Mouse (Mus musculus): ENCODE data around the gene Unkl. TPM values are rescaled to one million over a fixed set of nuclear protein-coding genes. Genes with fewer than 3 reads are reported as not detected.

Gene Unkl
- 11.8 and 14.0 TPM in 2 replicates for polyA plus RNA-seq (2021; fragmentation: Nextera tagmentation)
- long read RNA-seq, experiment 1, full-length matches to known transcripts = 30 of 118 reads
- long read RNA-seq, experiment 1, partial matches to known transcripts = 10 of 118 reads
- long read RNA-seq, experiment 1, other reads (novel, unspliced or antisense) = 78 of 118 reads
- long read RNA-seq, experiment 2, full-length matches to known transcripts = 4 of 17 reads
- long read RNA-seq, experiment 2, partial matches to known transcripts = 2 of 17 reads
- long read RNA-seq, experiment 2, other reads (novel, unspliced or antisense) = 11 of 17 reads

GRCm38 (mm10) chr17:25188150-25189031 lies at the start of gene Unkl:
Unkl (plus strand) TSS chr17:25188397.

GRCm38 (mm10) chr17:25162161-25162560 lies 26.0 kb upstream of the Unkl start, which contains the start of gene Ccdc154:
Ccdc154 (plus strand) TSS chr17:25162461.

GRCm38 (mm10) chr17:25175411-25175810 lies 12.8 kb upstream of the Unkl start, which contains the start of gene Gm38655:
Gm38655 (minus strand) TSS chr17:25175471.

GRCm38 (mm10) chr17:25184129-25184691 lies 4.0 kb upstream of the Unkl start, which contains the start of gene BC003965:
BC003965 (plus strand) TSS chr17:25184554.

GRCm38 (mm10) chr17:25239695-25240636 lies 51.8 kb downstream of the Unkl start, which contains the start of the genes Gnptg and Tsr3:
Gnptg (minus strand) TSS chr17:25240124.
Tsr3 (plus strand) TSS chr17:25240170.

GRCm38 (mm10) chr17:25256140-25256754 lies 68.0 kb downstream of the Unkl start, which contains the start of gene Baiap3:
Baiap3 (minus strand) TSS chr17:25256364.

GRCm38 (mm10) chr17:25274571-25275346 lies 86.6 kb downstream of the Unkl start, which contains the start of gene Ube2i:
Ube2i (minus strand) TSS chr17:25274622.

Other genes starting within 250 kb of the Unkl start
- gene Jpt2, start 227.7 kb upstream of the Unkl start, polyA plus RNA-seq (2021; fragmentation: Nextera tagmentation) = 3.8 and 5.3 TPM in 2 replicates
- 4.1 and 9.0 TPM in 2 replicates for gene Cramp1l, start 172.6 kb upstream of the Unkl start, polyA plus RNA-seq (2021; fragmentation: Nextera tagmentation)
- 3.1 and 4.2 TPM in 2 replicates for gene Ift140, start 172.3 kb upstream of the Unkl start, polyA plus RNA-seq (2021; fragmentation: Nextera tagmentation)
- 12.0 and 13.3 TPM in 2 replicates for gene Tmem204, start 104.8 kb upstream of the Unkl start, polyA plus RNA-seq (2021; fragmentation: Nextera tagmentation)
- gene Telo2, start 72.4 kb upstream of the Unkl start, polyA plus RNA-seq (2021; fragmentation: Nextera tagmentation) = 7.1 and 7.9 TPM in 2 replicates
- not detected in 2 replicates for gene Ptx4, start 67.6 kb upstream of the Unkl start, polyA plus RNA-seq (2021; fragmentation: Nextera tagmentation)
- 25.3 and 35.1 TPM in 2 replicates for gene Clcn7, start 55.0 kb upstream of the Unkl start, polyA plus RNA-seq (2021; fragmentation: Nextera tagmentation)
- gene Ccdc154, start 25.9 kb upstream of the Unkl start, polyA plus RNA-seq (2021; fragmentation: Nextera tagmentation) = not detected in 2 replicates
- not detected in 2 replicates for gene Gm38655, start 12.9 kb upstream of the Unkl start, polyA plus RNA-seq (2021; fragmentation: Nextera tagmentation)
- gene BC003965, start 3.8 kb upstream of the Unkl start, polyA plus RNA-seq (2021; fragmentation: Nextera tagmentation) = 22.1 and 26.2 TPM in 2 replicates
- 112 and 121 TPM in 2 replicates for gene Gnptg, start 51.7 kb downstream of the Unkl start, polyA plus RNA-seq (2021; fragmentation: Nextera tagmentation)
- gene Tsr3, start 51.8 kb downstream of the Unkl start, polyA plus RNA-seq (2021; fragmentation: Nextera tagmentation) = 51.9 and 58.2 TPM in 2 replicates
- gene Baiap3, start 68.0 kb downstream of the Unkl start, polyA plus RNA-seq (2021; fragmentation: Nextera tagmentation) = 3.1 and 5.1 TPM in 2 replicates
- 202 and 227 TPM in 2 replicates for gene Ube2i, start 86.2 kb downstream of the Unkl start, polyA plus RNA-seq (2021; fragmentation: Nextera tagmentation)
- gene Prss34, start 110.0 kb downstream of the Unkl start, polyA plus RNA-seq (2021; fragmentation: Nextera tagmentation) = not detected in 2 replicates
- gene Prss28, start 120.2 kb downstream of the Unkl start, polyA plus RNA-seq (2021; fragmentation: Nextera tagmentation) = not detected in 2 replicates
- gene Prss29, start 130.3 kb downstream of the Unkl start, polyA plus RNA-seq (2021; fragmentation: Nextera tagmentation) = not detected in 2 replicates
- gene Tpsab1, start 157.2 kb downstream of the Unkl start, polyA plus RNA-seq (2021; fragmentation: Nextera tagmentation) = not detected in 2 replicates
- gene Tpsb2, start 177.9 kb downstream of the Unkl start, polyA plus RNA-seq (2021; fragmentation: Nextera tagmentation) = not detected in 2 replicates
- gene Tpsg1, start 180.9 kb downstream of the Unkl start, polyA plus RNA-seq (2021; fragmentation: Nextera tagmentation) = not detected in 2 replicates
- gene Cacna1h, start 245.4 kb downstream of the Unkl start, polyA plus RNA-seq (2021; fragmentation: Nextera tagmentation) = 7.7 and 8.6 TPM in 2 replicates

Measured in left cerebral cortex, adult 6 months (tissue).